Mouse (Mus musculus) cerebellum, adult 18-20 months (tissue): ENCODE data around the gene Zc3hav1l.

Experiments
- DNase-seq, 2 experiments: peaks; one replicate each; pipeline ENCODE4 v3.0.0; 2021

Zc3hav1l gene

DNA sequence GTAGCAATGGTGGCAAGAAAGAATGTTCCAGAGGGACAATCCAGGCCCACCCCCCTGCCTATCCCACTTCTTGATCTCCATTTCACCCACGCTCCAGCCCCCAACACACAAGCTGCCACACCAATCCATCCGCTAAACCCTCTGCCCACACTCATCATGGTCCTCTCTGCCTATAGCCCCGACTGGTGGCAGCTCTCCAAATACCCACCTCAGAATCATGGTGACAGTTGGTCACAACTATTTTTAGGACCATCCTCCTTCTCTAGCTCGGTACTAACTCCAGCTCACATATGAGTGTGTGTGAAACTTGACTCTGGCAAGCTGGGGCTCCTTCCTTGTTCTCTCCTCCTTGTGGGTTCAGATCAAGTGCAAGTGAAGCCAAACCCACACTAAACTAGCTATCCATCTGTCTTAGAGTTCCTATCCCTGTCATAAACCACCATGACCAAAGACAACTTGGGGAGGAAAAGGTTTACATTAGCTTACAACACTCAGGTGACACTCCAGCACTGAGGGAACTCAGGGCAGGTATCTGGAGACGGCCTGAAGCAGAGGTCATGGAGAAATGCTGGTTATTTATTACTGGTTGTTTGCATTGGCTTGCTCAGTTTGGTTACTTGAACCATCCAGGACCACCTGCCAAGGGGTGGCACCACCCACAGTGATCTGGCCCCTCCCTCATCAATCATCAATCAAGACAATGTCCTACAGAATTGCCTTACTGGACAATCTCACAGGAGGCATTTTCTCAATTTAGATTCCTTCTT, 35.5 kb downstream of the Zc3hav1l start:
- no peak for DNase-seq

DNA sequence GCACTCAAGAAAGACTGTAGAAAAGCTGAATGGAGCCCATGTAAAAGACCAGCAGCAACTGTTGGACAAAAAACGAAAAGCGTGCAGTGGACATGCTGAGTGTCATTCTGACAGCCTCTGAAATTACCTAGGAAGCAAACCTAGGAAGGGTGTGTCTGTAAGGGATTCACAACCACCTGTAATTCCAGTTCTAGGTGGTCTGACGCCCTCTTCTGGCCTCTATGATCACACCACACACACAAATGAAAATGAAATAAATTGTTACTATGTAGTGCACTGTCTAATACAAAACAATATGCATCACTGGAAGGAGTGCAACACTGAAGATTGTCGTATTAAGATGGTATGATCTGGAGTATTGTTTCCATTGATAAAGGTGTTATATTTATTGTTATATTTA, 37.2 kb downstream of the Zc3hav1l start:
- DNase-seq, result no peak

DNA sequence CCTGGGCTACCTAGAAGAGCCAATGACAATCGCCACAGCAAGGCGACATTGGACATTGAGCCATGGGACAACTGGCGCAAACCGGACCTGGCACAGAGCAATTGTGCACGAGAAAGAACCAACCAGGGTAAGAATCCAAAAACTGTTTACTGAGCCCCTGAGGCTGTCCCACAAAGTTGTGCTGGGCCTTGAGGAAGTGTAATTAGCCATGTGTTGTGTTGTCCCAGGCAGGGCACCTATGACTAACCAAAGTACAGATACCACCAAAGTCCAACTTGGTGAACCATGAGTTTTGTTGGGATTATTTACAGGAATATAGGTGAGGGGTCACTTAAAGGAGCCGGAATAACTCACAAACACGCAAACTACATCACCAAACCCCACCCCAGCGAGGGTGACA, 41.6 kb downstream of the Zc3hav1l start:
- no peak for DNase-seq

DNA sequence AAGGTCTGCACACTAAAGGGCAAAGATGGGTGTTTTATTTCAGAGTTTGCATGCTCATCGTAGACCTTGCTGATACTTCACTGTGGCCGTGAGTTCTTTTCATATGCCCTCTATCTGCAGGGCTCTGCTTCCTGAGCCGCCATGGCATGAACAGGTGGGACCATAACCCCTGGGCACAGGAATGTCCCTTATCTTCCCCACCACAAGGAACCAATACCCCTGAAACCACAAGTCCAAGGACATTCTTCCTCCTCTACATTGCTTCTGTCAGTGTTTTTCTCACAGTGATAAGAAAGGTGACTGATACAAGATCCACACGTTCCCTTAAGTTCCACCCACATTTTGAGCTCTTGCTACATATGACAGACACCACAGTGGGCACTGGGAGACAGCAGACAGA, 42.3 kb downstream of the Zc3hav1l start:
- DNase-seq, result no peak

DNA sequence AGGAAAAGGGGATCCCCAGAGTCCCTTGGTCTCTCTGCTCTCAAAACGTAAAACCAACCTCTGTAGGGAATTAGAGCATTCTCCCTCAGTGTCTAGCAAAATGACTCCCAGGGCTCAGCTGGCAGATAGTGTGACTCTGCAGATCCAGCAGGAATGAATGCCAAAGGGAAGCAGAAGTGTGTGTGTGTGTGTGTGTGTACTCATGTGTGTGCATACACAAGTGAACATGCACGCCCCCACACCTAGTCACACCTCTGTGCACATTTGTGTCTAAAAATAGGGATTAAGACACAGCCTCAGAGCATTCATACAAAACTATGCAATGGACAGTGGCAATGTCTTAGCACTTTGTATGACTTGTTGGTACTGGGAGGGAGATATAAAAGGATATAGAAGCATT, 43.3 kb downstream of the Zc3hav1l start:
- DNase-seq, result no peak

DNA sequence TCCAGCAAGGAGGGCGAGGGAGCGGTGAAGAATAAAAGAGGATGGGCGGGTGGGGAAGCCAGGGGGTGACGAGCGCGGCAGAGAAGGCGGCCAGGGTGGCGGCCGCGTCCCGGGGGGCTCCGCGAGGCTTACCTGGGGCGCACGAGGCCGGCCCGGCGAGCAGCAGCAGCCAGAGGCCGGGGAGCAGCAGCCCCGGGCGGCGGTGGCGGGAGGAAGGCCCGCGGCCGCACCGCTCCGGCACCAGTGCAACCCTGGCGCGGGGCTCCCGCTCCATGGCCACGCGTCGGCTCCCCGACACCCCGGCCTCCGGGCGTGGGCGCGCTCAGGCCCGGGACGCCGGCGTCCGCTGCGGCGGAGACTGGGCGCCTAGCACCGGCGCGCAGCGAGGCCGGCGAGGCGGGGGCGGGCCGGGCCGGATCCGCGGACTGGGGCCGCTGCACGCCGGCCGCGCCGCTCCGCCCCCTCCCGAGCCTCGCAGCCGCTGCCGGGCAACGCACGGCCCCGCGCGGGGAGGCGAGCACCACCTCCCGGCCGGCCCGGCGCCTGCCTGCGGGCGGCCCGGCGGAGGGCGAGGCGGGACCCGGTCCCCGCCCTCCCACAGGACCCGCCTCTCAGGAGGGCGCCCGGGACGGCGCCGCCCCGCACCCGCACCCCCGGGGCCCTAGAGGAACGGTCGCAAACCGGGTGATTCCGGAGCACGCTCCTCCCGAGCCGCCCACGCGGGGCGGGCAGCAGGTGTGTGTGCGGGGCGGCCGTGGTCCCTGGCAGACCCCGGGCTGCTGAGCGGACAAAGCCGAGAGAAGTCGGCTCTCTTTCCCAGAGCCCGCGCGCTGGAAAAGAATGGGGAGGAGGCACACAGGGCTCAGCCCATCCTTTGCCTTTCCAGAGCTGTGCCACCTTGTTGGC, 45.1 kb downstream of the Zc3hav1l start, which contains the start of gene D630045J12Rik:
Gene D630045J12Rik, minus strand, starts transcription at position 274 of the 906 bp plus-strand sequence.
- DNase-seq, result peak; percentile 70 to 86

DNA sequence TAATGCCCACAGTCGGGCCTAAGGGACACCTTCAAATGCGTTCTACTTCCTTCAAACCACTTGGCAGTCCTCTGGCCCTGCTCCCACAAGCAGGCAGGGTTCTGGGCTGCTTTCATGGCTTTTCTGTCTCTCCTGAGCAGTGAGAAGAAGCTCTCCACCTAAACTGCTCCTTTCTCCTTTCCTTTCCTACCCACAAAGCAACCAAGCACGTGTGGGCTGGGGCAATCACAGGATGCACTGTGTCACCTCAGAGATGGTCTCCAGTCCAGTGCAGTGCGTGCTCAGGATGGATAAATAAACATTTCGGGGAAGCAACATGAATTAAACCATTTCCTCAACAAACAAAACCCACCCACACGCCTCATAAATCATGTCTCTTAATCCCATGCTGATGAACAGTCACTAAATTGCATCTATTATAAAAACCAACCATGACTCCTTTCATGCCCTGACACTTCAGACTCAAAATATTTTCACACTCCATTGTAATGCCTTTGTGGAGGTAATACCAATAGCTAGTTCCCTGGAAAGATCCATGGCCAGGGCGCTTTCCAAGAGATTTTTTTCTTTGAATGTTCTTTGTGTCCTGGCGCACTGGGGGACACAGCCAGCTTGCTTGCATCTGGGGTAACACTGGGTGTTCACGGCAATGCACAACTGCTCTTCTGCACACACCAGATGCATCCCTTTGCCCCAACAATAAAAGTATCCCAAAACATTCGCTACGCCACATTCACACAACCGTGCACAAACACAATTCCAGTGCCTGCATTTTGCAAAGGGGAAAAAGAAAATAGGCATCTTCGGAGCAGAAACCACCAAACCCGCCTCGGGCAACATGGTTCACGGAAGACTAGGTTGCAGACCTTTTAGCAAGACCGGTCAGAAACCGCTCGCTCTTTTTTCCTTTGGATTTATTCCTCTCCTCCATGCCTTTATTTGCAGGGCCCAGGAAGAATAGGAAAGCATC, 46.0 kb downstream of the Zc3hav1l start:
- peak; percentile 26 to 47 for DNase-seq

DNA sequence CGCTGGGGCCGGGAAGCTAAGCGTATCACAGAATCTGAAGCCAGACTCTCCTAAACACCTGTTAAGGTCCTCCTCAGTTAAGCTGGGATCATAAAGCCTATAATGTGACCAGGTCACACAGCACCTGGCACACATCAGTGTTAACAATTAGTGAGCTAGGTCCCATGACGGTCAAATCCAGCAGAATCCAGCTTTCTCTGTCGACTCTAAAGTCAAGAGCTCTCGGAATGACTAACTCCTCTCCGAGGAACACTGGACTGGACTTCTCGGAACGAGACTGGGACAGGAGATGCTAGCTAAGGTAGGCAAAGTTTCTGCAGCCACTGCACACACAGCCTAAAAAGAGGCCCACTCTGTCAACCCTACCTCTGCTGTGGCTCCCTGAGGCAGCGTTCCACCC, 46.9 kb downstream of the Zc3hav1l start:
- no peak for DNase-seq

DNA sequence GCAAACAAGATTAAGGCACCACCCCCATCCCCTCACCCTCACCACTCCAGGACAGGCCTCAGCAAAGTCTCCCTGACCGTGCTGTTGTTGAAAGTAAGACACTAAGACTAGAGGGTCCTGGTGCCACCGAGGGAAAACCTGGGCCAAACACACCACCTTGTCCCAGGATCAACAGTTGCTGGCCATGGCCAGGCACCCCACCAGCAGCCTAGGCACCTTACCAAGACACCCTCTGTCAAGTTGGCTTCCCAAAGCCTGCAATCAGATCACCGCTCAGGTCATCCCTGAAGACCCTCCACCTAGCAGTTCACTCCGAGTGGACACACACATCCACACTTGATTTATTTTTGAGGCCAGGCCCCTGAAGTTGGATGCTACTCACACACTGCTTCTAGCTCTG, 47.6 kb downstream of the Zc3hav1l start:
- DNase-seq, result peak; percentile 49 to 53

DNA sequence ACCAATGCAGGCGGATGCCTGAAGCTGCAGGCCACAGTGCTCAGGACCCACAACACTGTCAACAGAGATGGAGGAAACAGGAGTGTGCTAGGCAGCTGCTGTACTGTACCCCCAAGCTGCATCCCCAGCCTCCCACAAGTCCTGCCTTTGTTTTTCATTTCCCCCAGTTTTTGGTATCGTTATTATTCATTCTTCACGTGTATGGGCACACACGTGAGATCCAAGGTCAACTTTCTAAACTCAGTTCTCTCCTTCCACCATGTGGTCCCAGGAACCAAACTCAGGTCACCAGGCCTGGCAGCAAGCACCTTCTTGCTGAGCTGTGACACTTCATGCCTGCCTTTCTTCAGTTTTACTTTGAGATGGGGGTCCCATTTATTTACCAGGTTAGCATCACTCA, 51.7 kb downstream of the Zc3hav1l start:
- DNase-seq, result no peak

DNA sequence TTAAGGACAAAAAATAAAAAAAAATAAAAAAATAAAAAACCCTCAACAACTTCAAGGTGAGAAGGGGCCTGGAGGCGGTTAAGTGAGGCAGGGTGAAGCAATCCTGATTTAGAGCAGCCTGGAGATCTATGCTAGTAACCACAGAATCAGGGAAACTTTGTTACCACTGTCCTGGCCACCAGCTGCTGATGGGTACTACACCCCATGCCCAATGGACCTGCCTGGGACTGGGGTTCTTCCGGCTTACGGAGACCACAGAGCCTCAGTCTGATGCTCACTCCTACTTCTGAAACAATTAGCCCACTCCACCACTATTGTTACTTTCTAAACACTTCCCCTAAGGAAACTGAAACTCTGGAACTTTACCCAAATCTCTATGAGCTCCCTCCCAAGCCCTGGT, 54.3 kb downstream of the Zc3hav1l start:
- no peak for DNase-seq

DNA sequence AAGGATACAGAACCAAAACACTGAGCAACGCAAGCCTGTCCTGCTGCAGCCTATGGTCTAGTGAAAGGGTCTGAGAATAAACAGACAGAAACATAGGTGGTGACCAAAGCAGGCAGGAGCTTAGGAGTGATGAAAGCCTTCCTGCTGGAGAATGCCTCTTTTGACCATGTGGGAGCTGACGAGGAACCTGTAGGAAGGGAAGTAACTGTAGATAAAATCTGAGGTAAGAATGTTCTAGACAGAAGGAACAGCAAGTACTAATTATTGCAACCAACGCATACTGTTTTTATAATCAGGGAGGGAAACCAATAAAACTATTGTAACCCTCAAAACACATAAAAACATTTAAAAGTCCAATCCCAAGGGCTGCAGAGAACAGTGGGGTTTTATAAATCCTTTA, 54.9 kb downstream of the Zc3hav1l start:
- no peak for DNase-seq

DNA sequence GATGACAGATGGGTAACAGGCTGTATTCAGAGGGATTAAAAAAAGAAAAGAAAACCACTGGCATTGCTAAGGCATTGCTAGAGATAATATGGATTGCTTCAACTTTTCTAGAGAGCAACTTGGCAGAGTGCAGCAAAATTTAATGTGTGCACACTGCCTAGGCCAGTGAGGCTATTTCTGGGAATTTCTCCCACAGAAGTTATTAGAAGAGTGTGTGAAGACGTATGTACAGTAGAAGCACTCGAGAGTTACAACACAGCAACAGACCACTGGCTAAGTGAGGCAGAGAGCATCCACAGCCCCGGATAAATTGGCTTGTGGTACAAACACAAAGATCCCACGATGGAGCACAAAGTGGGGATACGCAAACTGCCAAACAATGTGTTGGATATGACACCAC, 56.2 kb downstream of the Zc3hav1l start:
- DNase-seq, result no peak

DNA sequence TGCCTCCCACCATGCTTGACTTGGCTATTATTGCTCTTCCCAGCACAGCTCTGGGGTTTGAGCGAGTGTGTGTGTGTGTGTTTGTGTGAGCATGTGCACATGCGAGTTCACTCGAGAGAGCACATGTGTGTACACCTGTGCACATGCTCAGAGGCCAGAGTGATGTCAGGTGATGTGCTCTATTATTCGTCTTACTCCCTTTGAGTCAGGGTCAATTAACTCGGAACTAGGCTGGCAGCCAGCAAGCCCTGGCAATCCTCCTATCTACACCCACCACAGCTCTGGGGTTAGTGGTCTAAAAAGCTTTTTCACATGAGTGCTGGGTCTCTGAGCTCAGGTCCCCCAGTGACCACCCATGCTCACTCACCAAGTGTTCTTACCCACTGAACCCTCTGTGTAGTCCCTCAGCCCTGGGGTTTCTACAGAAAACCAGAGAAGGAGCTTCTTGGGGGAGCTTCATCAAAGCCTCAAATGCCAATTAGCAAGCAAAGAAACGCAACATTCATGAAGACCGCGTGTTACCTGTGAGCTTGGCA, 56.7 kb downstream of the Zc3hav1l start:
- DNase-seq, result no peak

DNA sequence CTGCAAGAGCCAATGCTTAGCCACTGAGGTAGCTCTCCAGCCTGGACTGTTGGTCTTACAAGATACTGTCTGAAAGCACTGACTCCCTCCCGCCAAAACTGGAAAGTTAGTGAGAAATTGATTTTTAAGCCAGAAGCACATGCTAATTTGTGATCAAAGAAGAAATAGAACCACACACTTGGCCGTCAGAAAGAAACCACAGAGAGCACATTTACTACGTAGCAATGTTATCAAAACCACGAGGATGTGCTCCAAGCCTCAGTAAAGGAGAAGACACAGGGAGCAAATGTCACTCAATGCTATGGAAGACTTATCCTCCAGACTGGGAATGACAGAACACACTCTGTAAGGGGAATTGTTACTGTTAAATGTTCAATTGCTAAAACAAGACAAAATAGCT, 57.6 kb downstream of the Zc3hav1l start:
- DNase-seq, result no peak

DNA sequence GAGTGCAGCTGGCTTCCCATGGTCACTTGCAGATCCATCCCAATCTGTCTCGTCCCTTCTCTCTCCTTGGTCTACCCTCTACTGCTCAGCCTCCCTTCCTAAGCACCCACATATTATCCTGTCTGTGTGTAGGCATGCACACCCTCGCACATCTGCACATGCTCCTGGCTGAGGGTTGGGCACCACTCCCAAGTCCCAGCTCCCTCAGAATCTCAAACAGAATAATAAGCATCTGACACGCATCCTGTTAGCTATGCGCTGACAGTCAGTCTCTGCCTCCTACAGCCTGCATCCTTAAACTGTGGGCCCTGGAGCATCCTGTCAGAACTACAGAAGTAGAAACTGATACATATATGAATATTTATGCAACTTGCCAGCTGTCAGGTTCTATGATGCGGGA, 58.4 kb downstream of the Zc3hav1l start:
- no peak for DNase-seq

DNA sequence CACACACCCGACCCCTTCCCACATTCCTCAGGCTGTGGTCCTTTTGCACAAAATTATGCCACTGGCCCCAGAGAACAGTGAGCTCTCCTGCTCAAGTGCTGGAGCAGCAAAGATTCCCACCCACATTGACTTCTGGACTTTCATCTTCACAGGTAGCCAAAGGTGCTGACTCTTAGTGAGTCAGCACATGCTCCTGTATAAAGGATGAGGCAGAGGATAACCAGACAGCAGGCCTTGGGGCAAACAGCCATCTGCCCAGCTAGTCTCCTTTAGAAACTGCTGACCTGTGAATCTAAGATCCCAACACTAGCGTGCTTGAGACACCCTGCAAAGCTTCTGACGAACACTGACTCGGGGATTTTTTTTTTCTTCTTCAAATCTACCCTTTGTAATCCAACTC, 60.7 kb downstream of the Zc3hav1l start:
- peak in 1 of 2 experiments; percentile 51 for DNase-seq
